Mouse (Mus musculus): Measurements from ENCODE around the gene Tcstv1. TPM values are rescaled to one million over a fixed set of nuclear protein-coding genes. Genes with fewer than 3 reads are reported as not detected.

Gene Tcstv1
- polyA plus RNA-seq (2012), result not detected in 2 replicates

GRCm38 (mm10) chr13:119894685-119895084 lies at the start of gene Tcstv1:
Gene Tcstv1 (minus strand): TSS chr13:119894785.

GRCm38 (mm10) chr13:119929172-119929571 lies 34.6 kb upstream of the Tcstv1 start, which contains the start of gene Gm21761:
Gene Gm21761 (minus strand): TSS chr13:119929272.

Other genes starting within 250 kb of the Tcstv1 start
- 2.3 and 3.1 TPM in 2 replicates for gene Hmgcs1, start 204.4 kb downstream of the Tcstv1 start, polyA plus RNA-seq (2012)
- 0.28 and 0.31 TPM in 2 replicates for gene Nim1k, start 138.9 kb downstream of the Tcstv1 start, polyA plus RNA-seq (2012)
- 38.2 and 43.5 TPM in 2 replicates for gene Zfp131, start 103.9 kb downstream of the Tcstv1 start, polyA plus RNA-seq (2012)
- gene AF067063, start 64.6 kb downstream of the Tcstv1 start, polyA plus RNA-seq (2012), result not detected in 2 replicates
- gene D13Ertd608e, start 58.8 kb downstream of the Tcstv1 start, polyA plus RNA-seq (2012), result not detected in 2 replicates
- not detected in 2 replicates for gene Gm21761, start 34.5 kb upstream of the Tcstv1 start, polyA plus RNA-seq (2012)
- gene B020031M17Rik, start 56.0 kb upstream of the Tcstv1 start, polyA plus RNA-seq (2012), result not detected in 2 replicates
- gene Gm36079, start 132.2 kb upstream of the Tcstv1 start, polyA plus RNA-seq (2012), result 0.54 TPM in 1 of 2 replicates, not detected in the other
- 1.1 and 2.4 TPM in 2 replicates for gene Gm21188, start 157.4 kb upstream of the Tcstv1 start, polyA plus RNA-seq (2012)
- not detected in 2 replicates for gene Gm20767, start 245.5 kb upstream of the Tcstv1 start, polyA plus RNA-seq (2012)